Mouse (Mus musculus): ENCODE results near the gene Lep. TPM values are rescaled to one million over a fixed set of nuclear protein-coding genes. Genes with fewer than 3 reads are reported as not detected.

The Lep gene
- polyA plus RNA-seq, 1 experiment from 2014 or later: not detected

DNA sequence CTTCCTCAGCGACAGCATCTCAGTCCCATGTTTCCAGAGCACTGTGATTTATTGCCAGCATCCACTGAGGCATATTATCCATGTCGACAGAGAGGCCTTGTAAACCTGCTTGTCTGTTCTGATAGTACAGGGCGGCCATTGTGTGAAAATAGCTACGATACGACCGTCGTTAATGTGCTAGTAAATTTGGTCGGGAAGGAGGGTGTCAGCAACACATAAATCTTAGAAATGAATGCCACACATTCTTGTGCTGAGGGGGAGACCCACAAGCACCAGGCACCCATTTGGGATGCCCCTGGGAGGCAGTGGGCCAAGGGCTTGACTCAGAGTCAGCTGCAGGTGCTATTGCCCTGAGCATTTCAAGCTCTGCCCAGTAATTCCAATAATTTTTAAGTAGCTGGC lies 6.4 kb downstream of the Lep start:
- 89% methylated on average over 8 of the region's 8 CpGs for WGBS
- no peak for ATAC-seq (ENCODE audit: low FRiP score)
- DNase-seq (ENCODE audit: low spot score, missing footprints): no peak
- Histone ChIP-seq H3K27ac (ENCODE audit: low read depth, low read length) (no peak overlapping the region), H3K9ac (ENCODE audit: low read length) (no peak overlapping the region), H3K4me1 (ENCODE audit: control insufficient read depth, insufficient read depth, low read length) (no peaks in the 10 kb centered on the region), H3K36me3 (ENCODE audit: control insufficient read depth, insufficient read depth, low read length) (no peaks in the 10 kb centered on the region), H3K9me3 (ENCODE audit: control insufficient read depth, low read length) (no peaks in the 10 kb centered on the region), H3K4me2 (no peak overlapping the region), H3K4me3 (ENCODE audit: low read depth, low read length) (no peak overlapping the region), H3K27me3 (ENCODE audit: control insufficient read depth, insufficient read depth, low read length) (no peaks in the 10 kb centered on the region)

DNA sequence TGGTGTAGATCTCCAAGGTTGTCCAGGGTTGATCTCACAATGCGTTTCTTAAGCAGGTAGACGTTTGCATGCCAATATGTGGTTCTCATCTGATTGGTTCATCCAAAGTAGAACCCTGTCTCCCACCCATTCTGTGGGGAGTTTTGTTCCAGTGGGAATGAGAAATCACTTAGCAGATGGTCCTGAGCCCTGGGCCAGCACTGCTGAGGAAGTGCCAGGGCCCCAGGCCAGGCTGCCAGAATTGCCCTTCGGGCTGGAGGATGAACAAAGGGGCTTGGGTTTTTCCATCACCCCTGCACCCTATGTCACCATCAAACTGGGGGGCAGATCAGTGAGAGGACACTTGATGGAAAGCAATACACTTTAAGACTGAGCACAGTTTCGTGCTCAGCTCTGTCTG lies 12.2 kb downstream of the Lep start:
- Histone ChIP-seq H3K9ac (ENCODE audit: low read length) (no peak overlapping the region), H3K4me3 (ENCODE audit: low read depth, low read length) (no peak overlapping the region), H3K27ac (ENCODE audit: low read depth, low read length) (no peak overlapping the region), H3K4me2 (no peak overlapping the region), H3K27me3 (ENCODE audit: control insufficient read depth, insufficient read depth, low read length) (no peaks in the 10 kb centered on the region), H3K9me3 (ENCODE audit: control insufficient read depth, low read length) (no peaks in the 10 kb centered on the region), H3K4me1 (ENCODE audit: control insufficient read depth, insufficient read depth, low read length) (no peaks in the 10 kb centered on the region), H3K36me3 (ENCODE audit: control insufficient read depth, insufficient read depth, low read length) (no peaks in the 10 kb centered on the region)
- no peak for DNase-seq (ENCODE audit: low spot score, missing footprints)
- ATAC-seq (ENCODE audit: low FRiP score): no peak
- 83% methylated on average over 4 of the region's 4 CpGs for WGBS

DNA sequence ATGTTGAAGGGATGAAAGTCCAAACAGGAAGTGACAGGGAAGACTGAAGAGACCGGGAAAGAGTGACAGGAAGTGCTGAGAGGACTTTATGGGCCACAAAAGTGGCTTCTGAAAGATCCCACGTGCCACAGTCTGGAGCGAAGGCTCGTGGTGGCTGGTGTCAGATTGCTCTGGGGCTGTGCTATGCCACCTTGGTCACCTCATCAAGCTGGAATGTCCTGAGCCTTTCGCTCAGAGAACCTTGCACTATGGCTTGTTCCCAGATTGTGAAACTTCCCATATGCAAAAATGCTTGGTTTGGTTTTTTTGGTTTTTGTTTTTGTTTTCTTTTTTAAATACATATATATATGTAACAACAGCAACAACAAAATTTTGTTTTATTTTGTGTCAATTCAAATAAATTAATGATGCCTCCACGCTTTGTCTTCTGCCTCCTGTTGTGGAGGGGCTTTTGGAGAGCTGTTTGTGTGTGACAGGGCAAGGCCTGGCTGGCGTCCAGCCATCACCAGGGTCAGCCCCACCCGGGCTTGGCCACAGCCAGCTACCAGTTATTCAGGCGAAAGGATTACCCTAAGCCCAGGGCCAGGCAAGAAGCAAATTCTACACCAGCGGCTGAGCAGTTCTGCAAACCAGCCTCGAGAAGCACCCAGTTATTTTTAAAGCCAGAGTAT lies 13.6 kb downstream of the Lep start:
- no peak for DNase-seq (ENCODE audit: low spot score, missing footprints)
- no peak overlapping the region for H3K9ac ChIP-seq (ENCODE audit: low read length)

DNA sequence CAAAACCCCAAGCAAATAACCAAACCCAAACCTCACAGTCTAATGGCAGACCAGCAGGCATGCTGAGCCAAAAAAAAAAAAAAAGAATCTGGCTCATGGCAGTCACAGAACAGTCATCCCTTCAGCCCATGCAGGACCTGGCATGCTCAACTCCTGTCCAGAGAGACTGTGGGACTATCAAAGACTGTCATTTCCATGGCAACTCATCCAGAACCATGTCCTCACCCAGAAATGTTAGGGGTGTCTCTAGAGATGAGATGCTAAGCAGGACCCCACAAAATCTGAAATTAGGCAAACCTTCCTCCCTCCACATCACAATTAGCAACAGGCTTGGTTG lies 14.1 kb downstream of the Lep start:
- Histone ChIP-seq H3K4me1 (ENCODE audit: control insufficient read depth, insufficient read depth, low read length) (no peaks in the 10 kb centered on the region), H3K9ac (ENCODE audit: low read length) (no peak overlapping the region), H3K9me3 (ENCODE audit: control insufficient read depth, low read length) (no peaks in the 10 kb centered on the region), H3K4me2 (no peak overlapping the region), H3K4me3 (ENCODE audit: low read depth, low read length) (no peak overlapping the region), H3K36me3 (ENCODE audit: control insufficient read depth, insufficient read depth, low read length) (no peaks in the 10 kb centered on the region), H3K27me3 (ENCODE audit: control insufficient read depth, insufficient read depth, low read length) (no peaks in the 10 kb centered on the region), H3K27ac (ENCODE audit: low read depth, low read length) (no peak overlapping the region)
- ATAC-seq (ENCODE audit: low FRiP score) (no peak), DNase-seq (ENCODE audit: low spot score, missing footprints) (no peak)

More for the DNA sequence above, 13.6 kb downstream of the Lep start:
- Histone ChIP-seq H3K9me3 (ENCODE audit: control insufficient read depth, low read length) (no peaks in the 10 kb centered on the region), H3K36me3 (ENCODE audit: control insufficient read depth, insufficient read depth, low read length) (no peaks in the 10 kb centered on the region), H3K4me3 (ENCODE audit: low read depth, low read length) (no peak overlapping the region), H3K27me3 (ENCODE audit: control insufficient read depth, insufficient read depth, low read length) (no peaks in the 10 kb centered on the region), H3K27ac (ENCODE audit: low read depth, low read length) (no peak overlapping the region), H3K4me2 (no peak overlapping the region), H3K4me1 (ENCODE audit: control insufficient read depth, insufficient read depth, low read length) (no peaks in the 10 kb centered on the region)
- ATAC-seq (ENCODE audit: low FRiP score): no peak
- WGBS: 72% methylated on average over 11 of the region's 11 CpGs

DNA sequence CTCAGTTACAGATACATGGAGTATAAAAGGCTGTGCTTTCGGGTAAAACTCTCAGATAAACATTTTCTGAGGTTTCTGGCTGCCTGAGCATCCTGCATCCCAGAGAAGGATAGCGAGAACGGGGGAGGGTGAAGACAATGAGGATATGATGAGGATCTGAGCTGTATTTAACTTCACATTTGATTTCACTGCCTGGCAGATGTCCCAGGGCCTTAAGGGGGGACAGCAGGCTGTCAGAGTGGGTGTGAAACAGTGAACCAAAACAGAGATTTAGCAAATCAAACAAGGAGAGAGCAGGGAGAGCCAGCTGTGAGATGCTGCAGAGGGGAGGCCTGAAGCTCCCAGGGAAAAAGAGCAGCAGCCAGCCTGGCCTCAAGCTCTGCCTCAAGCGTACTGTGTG lies 19.3 kb downstream of the Lep start:
- 86% methylated on average over 4 of the region's 4 CpGs for WGBS
- Histone ChIP-seq H3K36me3 (ENCODE audit: control insufficient read depth, insufficient read depth, low read length) (no peaks in the 10 kb centered on the region), H3K9ac (ENCODE audit: low read length) (peak overlapping the region; percentile 7; the same call in 1 of the 2 replicates), H3K4me1 (ENCODE audit: control insufficient read depth, insufficient read depth, low read length) (peaks cover 2% of the 10 kb centered on the region; the same call in 1 of the 2 replicates), H3K4me3 (ENCODE audit: low read depth, low read length) (no peak overlapping the region), H3K4me2 (no peak overlapping the region), H3K27me3 (ENCODE audit: control insufficient read depth, insufficient read depth, low read length) (no peaks in the 10 kb centered on the region), H3K27ac (ENCODE audit: low read depth, low read length) (no peak overlapping the region), H3K9me3 (ENCODE audit: control insufficient read depth, low read length) (no peaks in the 10 kb centered on the region)
- DNase-seq (ENCODE audit: low spot score, missing footprints) (no peak), ATAC-seq (ENCODE audit: low FRiP score) (no peak)

DNA sequence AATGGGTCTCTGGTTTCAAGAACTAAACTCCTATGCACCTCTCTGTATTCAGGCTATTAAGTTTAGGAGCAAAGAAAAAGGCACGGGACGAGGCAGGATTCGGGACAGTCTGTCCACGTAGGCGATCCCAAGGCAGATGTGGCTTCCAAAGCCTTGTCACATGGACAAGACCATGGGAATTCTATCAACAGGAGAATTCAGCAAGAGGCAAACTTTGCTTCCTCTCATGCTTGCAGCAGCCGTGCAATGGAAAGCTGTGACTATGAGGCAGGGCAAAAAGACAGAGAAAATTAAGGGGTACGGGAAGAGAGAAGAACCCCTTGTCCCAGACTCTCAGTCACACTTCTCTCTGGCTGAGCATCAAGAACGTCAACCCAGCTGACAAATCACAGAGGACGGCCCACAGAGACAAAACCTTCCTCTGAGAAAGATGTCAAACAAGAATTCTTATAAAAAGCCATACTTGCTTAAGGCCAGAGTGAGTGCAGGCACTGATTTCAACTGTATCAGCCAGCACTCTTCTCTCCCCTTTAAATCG lies 21.9 kb downstream of the Lep start:
- Histone ChIP-seq H3K4me2 (no peak overlapping the region), H3K9me3 (ENCODE audit: control insufficient read depth, low read length) (no peaks in the 10 kb centered on the region), H3K27ac (ENCODE audit: low read depth, low read length) (no peak overlapping the region), H3K4me1 (ENCODE audit: control insufficient read depth, insufficient read depth, low read length) (peaks cover 2% of the 10 kb centered on the region; the same call in 1 of the 2 replicates), H3K27me3 (ENCODE audit: control insufficient read depth, insufficient read depth, low read length) (no peaks in the 10 kb centered on the region), H3K9ac (ENCODE audit: low read length) (no peak overlapping the region), H3K4me3 (ENCODE audit: low read depth, low read length) (no peak overlapping the region), H3K36me3 (ENCODE audit: control insufficient read depth, insufficient read depth, low read length) (no peaks in the 10 kb centered on the region)
- 84% methylated on average over 10 of the region's 10 CpGs for WGBS
- ATAC-seq (ENCODE audit: low FRiP score): no peak
- DNase-seq (ENCODE audit: low spot score, missing footprints): no peak

DNA sequence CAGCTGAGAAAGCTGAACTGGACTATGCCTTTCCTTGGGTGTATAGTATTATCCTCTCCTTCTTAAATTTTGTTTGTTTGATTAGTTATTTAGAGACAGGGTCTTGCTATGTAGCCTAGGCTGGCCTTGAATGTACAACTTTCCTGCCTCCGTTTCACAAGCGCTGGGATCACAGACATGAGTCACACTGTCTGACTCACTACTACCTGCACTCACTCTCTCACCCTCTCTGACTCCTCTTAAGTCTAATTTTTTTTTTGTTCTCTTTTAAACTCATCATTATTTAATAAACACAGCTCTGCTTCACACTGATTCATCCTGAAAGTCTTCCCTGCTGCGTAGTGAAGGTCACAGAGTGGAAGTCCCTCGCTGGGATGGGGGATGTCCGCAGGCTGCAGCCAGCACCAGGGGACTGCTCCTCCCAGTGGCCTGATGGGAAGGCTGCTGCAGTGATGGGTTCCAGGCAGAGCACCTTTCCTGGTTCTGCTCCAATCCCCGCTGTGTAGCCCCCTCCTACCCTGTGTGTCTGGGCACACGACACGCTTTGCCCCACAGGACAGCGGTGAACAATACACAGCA lies 22.8 kb downstream of the Lep start:
- Histone ChIP-seq H3K4me2 (no peak overlapping the region), H3K27me3 (ENCODE audit: control insufficient read depth, insufficient read depth, low read length) (no peaks in the 10 kb centered on the region), H3K27ac (ENCODE audit: low read depth, low read length) (no peak overlapping the region), H3K36me3 (ENCODE audit: control insufficient read depth, insufficient read depth, low read length) (no peaks in the 10 kb centered on the region), H3K9ac (ENCODE audit: low read length) (no peak overlapping the region), H3K9me3 (ENCODE audit: control insufficient read depth, low read length) (no peaks in the 10 kb centered on the region), H3K4me1 (ENCODE audit: control insufficient read depth, insufficient read depth, low read length) (peaks cover 2% of the 10 kb centered on the region; the same call in 1 of the 2 replicates), H3K4me3 (ENCODE audit: low read depth, low read length) (no peak overlapping the region)
- 48% methylated on average over 9 of the region's 9 CpGs for WGBS
- DNase-seq (ENCODE audit: low spot score, missing footprints) (no peak), ATAC-seq (ENCODE audit: low FRiP score) (no peak)

DNA sequence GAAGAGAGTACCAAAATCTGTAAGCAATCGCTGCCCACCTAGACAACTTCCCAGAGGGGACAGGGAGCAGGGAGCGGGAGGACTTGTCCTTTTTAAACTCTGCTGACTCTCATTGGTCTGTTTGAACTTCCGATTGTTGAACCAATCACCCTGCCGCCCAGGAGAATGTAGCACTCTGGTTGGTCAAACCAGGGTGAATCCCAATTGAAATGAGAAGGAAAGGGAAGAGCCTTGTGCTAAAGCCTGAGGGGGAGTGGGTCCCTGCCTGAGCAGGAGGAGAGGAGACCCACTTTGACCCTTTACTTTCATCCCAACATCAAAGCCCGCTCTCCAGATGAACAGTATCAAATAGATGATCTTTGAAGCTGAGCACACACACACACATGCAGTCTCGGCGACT lies 24.4 kb downstream of the Lep start:
- ATAC-seq (ENCODE audit: low FRiP score): no peak
- no peak for DNase-seq (ENCODE audit: low spot score, missing footprints)
- Histone ChIP-seq H3K27me3 (ENCODE audit: control insufficient read depth, insufficient read depth, low read length) (no peaks in the 10 kb centered on the region), H3K9me3 (ENCODE audit: control insufficient read depth, low read length) (no peaks in the 10 kb centered on the region), H3K27ac (ENCODE audit: low read depth, low read length) (no peak overlapping the region), H3K36me3 (ENCODE audit: control insufficient read depth, insufficient read depth, low read length) (no peaks in the 10 kb centered on the region), H3K4me2 (no peak overlapping the region), H3K4me3 (ENCODE audit: low read depth, low read length) (no peak overlapping the region), H3K4me1 (ENCODE audit: control insufficient read depth, insufficient read depth, low read length) (peaks cover 2% of the 10 kb centered on the region; the same call in 1 of the 2 replicates), H3K9ac (ENCODE audit: low read length) (no peak overlapping the region)
- 70% methylated on average over 7 of the region's 7 CpGs for WGBS

DNA sequence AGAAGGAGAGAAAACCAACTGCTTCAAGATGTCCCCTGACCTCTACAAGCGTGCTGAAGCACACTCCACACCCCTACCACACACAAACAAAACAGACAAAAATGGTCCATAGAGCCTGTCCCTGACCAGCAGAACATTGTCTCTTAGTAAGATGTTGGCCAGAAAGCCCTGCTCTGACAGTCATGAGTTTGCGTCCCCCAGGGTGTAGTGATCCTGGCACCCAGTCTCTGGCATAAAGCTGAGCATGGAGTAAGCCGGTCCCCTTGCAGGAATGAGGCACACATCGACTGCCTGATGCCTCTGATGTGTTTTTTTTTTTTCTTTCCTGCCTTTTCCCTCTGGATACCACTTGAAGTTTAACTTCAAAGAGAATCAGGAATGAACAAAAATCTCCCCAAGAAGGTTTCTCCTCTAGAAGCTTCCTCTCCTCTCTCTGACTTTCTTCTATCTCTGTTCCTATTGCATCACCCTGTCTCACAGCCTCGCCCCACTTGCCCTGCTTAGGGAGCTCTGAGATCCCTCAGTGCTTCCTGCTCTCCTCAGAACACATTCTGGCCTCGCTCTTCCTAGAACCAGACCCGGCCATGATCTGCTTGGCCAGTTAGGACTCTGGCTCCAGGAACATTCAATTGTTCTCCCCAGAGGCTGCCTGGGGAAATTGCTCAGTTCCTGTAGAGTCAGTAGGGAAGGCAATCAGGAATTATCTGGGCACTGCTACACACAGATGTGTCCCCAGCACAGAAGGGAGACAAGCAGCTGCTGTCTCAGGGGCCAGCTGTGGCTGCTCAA lies 28.1 kb downstream of the Lep start:
- WGBS: 77% methylated on average over 7 of the region's 7 CpGs
- DNase-seq (ENCODE audit: low spot score, missing footprints) (no peak), ATAC-seq (ENCODE audit: low FRiP score) (no peak)
- H3K4me2 ChIP-seq: no peak overlapping the region
- no peak overlapping the region for H3K27ac ChIP-seq (ENCODE audit: low read depth, low read length)
- no peak overlapping the region for H3K4me3 ChIP-seq (ENCODE audit: low read depth, low read length)
- no peaks in the 10 kb centered on the region for H3K27me3 ChIP-seq (ENCODE audit: control insufficient read depth, insufficient read depth, low read length)
- no peak overlapping the region for H3K9ac ChIP-seq (ENCODE audit: low read length)
- H3K36me3 ChIP-seq (ENCODE audit: control insufficient read depth, insufficient read depth, low read length): no peaks in the 10 kb centered on the region
- H3K4me1 ChIP-seq (ENCODE audit: control insufficient read depth, insufficient read depth, low read length): no peaks in the 10 kb centered on the region
- H3K9me3 ChIP-seq (ENCODE audit: control insufficient read depth, low read length): no peaks in the 10 kb centered on the region
